28 mouse cellular contexts compared by ENCODE assay signal in the genomic region with DNA sequence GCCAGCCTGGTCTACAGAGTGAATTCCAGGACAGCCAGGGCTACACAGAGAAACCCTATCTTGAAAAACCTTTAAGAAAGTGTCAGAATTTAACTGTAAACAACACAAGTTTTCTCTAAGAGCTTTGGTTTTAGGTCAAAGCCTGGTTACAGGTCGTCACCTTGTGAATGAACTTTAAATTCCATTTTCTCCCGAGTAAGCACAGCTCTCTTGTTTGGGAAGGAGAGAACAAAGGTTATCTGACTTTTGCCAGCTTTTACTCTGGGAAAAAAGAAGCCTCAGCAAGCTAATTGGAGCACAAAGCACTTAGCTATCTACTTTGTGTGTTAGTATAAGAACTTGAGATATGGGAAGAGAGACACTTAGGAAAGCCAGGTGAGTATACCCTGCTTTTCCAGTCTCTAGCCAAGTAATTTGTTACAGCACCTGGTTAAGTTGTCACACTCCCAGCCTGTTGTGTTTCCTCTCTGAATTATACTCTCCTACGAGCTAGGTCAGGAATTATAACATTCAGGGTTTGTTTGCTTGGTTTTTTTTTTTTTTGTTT. TPM values are rescaled to one million over a fixed set of nuclear protein-coding genes. Genes with fewer than 3 reads are reported as not detected.
A peak's percentile ranks its signal among the peaks of the same experiment; 100 is the strongest.
DNase-seq lines count a peak whose midpoint lies in the region; ATAC-seq and TF ChIP-seq lines count a peak whose summit lies in the region.
"Had no signal": no experiment of that assay in that cellular context is flagged by ENCODE, and none has a peak within 500 bp of the region (broad histone marks: within the 10 kb centered on the region; RNA-seq: fewer than 3 reads in every experiment).

No protein-coding gene starts in this region.

- TF ChIP-seq CTCF in lung, postnatal 0 days (IDR thresholded peaks at IDR 0.05), result no peak
- no peak for TF ChIP-seq CTCF in lung, adult 2 months (IDR thresholded peaks at IDR 0.05; ENCODE audit: insufficient read depth, low read length)

- no peak for TF ChIP-seq POLR2A in lung, adult 2 months (IDR thresholded peaks at IDR 0.05; ENCODE audit: borderline replicate concordance, extremely low read depth, low read depth, low read length)

- ATAC-seq in kidney, embryonic 15.5 days (replicated peaks; ENCODE audit: low FRiP score), result no peak
- ATAC-seq in lung, postnatal 0 days, result peak; percentile 80
- no peak for ATAC-seq in liver, embryonic 15.5 days (ENCODE audit: insufficient read depth)
- ATAC-seq in forebrain, embryonic 12.5 days (ENCODE audit: low FRiP score), result no peak
- ATAC-seq: forebrain, embryonic 15.5 days; intestine, embryonic 16.5 days had no signal

- peak; percentile 40; the same call in 1 of the 2 replicates for TF ChIP-seq EP300 in lung, postnatal 0 days (IDR thresholded peaks at IDR 0.05)

- H3K4me2 ChIP-seq in kidney, embryonic 15.5 days, result no peak overlapping the region
- no peak overlapping the region for H3K4me2 ChIP-seq in lung, postnatal 0 days (replicated peaks; ENCODE audit: low read depth, low read length)
- H3K4me2 ChIP-seq in liver, embryonic 15.5 days, result no peak overlapping the region
- no peak overlapping the region for H3K4me2 ChIP-seq in forebrain, embryonic 12.5 days
- H3K4me2 ChIP-seq: embryonic facial prominence, embryonic 12.5 days; forebrain, embryonic 15.5 days; heart, embryonic 11.5 days; hindbrain, embryonic 13.5 days; lung, embryonic 15.5 days; midbrain, embryonic 12.5 days; neural tube, embryonic 12.5 days had no signal

- H3K27me3 ChIP-seq in kidney, embryonic 15.5 days, result no peaks in the 10 kb centered on the region
- H3K27me3 ChIP-seq in lung, postnatal 0 days (replicated peaks; ENCODE audit: insufficient read depth, low read length), result no peaks in the 10 kb centered on the region
- no peaks in the 10 kb centered on the region for H3K27me3 ChIP-seq in liver, embryonic 15.5 days
- H3K27me3 ChIP-seq in forebrain, embryonic 12.5 days, result no peaks in the 10 kb centered on the region
- H3K27me3 ChIP-seq: embryonic facial prominence, embryonic 12.5 days; forebrain, embryonic 15.5 days; hindbrain, embryonic 13.5 days; lung, embryonic 15.5 days; megakaryocyte, embryonic 14.5 days; midbrain, embryonic 12.5 days; neural tube, embryonic 12.5 days had no signal

- H3K4me1 ChIP-seq in kidney, embryonic 15.5 days, result no peaks in the 10 kb centered on the region
- H3K4me1 ChIP-seq in lung, postnatal 0 days (ENCODE audit: insufficient read depth, low read depth, low read length), result no peaks in the 10 kb centered on the region
- peaks cover 10% of the 10 kb centered on the region for H3K4me1 ChIP-seq in lung, adult 2 months (ENCODE audit: control insufficient read depth, insufficient read depth, low read length)
- peaks cover 7% of the 10 kb centered on the region for H3K4me1 ChIP-seq in liver, embryonic 15.5 days (replicated peaks)
- H3K4me1 ChIP-seq in forebrain, embryonic 12.5 days, result no peaks in the 10 kb centered on the region
- H3K4me1 ChIP-seq: embryonic facial prominence, embryonic 12.5 days; forebrain, embryonic 15.5 days; hindbrain, embryonic 13.5 days; lung, embryonic 15.5 days; midbrain, embryonic 12.5 days; neural tube, embryonic 12.5 days had no signal

- H3K36me3 ChIP-seq in kidney, embryonic 15.5 days, result peaks cover 61% of the 10 kb centered on the region
- no peaks in the 10 kb centered on the region for H3K36me3 ChIP-seq in lung, postnatal 0 days (ENCODE audit: insufficient read depth, low read length)
- H3K36me3 ChIP-seq in liver, embryonic 15.5 days (replicated peaks), result peaks cover 19% of the 10 kb centered on the region
- H3K36me3 ChIP-seq in forebrain, embryonic 12.5 days (replicated peaks), result peaks cover 23% of the 10 kb centered on the region

- H3K9me3 ChIP-seq in kidney, embryonic 15.5 days (replicated peaks), result no peaks in the 10 kb centered on the region
- no peaks in the 10 kb centered on the region for H3K9me3 ChIP-seq in lung, postnatal 0 days (ENCODE audit: low read length)
- no peaks in the 10 kb centered on the region for H3K9me3 ChIP-seq in liver, embryonic 15.5 days (replicated peaks)
- H3K9me3 ChIP-seq in forebrain, embryonic 12.5 days, result no peaks in the 10 kb centered on the region
- H3K9me3 ChIP-seq: embryonic facial prominence, embryonic 12.5 days; forebrain, embryonic 15.5 days; hindbrain, embryonic 13.5 days; lung, embryonic 15.5 days; megakaryocyte, embryonic 14.5 days; midbrain, embryonic 12.5 days; neural tube, embryonic 12.5 days had no signal

- peak; percentile 20 for DNase-seq in kidney, postnatal 14 days
- DNase-seq in lung, postnatal 0 days (ENCODE audit: low spot score), result peak; percentile 83
- no peak for DNase-seq in lung, adult 2 months
- DNase-seq in yolk sac, embryonic 10.5 days (ENCODE audit: low spot score), result peak; percentile 50
- DNase-seq: adrenal gland, postnatal 10 days; B cell, adult 2 months; cerebellum, adult 9-11 months; embryo, embryonic 11 days; gastrocnemius, postnatal 36 days; heart, adult 18-20 months; heart, postnatal 4 days; right cerebral cortex, adult 18-20 months; thymus, adult 2 months; thymus, postnatal 36 days had no signal

- no peak overlapping the region for H3K27ac ChIP-seq in kidney, embryonic 15.5 days
- H3K27ac ChIP-seq in lung, postnatal 0 days (ENCODE audit: low read length), result no peak overlapping the region
- 0 out of 2 replicates have a peak overlapping the region, but pooled peaks have one; percentile 43 for H3K27ac ChIP-seq in liver, embryonic 15.5 days (replicated peaks)
- no peak overlapping the region for H3K27ac ChIP-seq in forebrain, embryonic 12.5 days
- H3K27ac ChIP-seq: embryonic facial prominence, embryonic 12.5 days; forebrain, embryonic 15.5 days; hindbrain, embryonic 13.5 days; lung, embryonic 15.5 days; midbrain, embryonic 12.5 days; neural tube, embryonic 12.5 days; stomach, postnatal 0 days had no signal

- no peak overlapping the region for H3K9ac ChIP-seq in kidney, embryonic 15.5 days
- no peak overlapping the region for H3K9ac ChIP-seq in lung, postnatal 0 days (replicated peaks; ENCODE audit: low read depth)
- no peak overlapping the region for H3K9ac ChIP-seq in liver, embryonic 15.5 days
- H3K9ac ChIP-seq in forebrain, embryonic 12.5 days, result no peak overlapping the region
- H3K9ac ChIP-seq: embryonic facial prominence, embryonic 12.5 days; forebrain, embryonic 15.5 days; hindbrain, embryonic 13.5 days; lung, embryonic 15.5 days; midbrain, embryonic 12.5 days; neural tube, embryonic 12.5 days had no signal

- no peak overlapping the region for H3K4me3 ChIP-seq in kidney, embryonic 15.5 days (replicated peaks)
- H3K4me3 ChIP-seq in lung, postnatal 0 days (ENCODE audit: low read depth, low read length), result no peak overlapping the region
- H3K4me3 ChIP-seq in lung, adult 2 months (replicated peaks; ENCODE audit: extremely low read depth, low read depth, low read length), result no peak overlapping the region
- H3K4me3 ChIP-seq in liver, embryonic 15.5 days (replicated peaks), result no peak overlapping the region
- no peak overlapping the region for H3K4me3 ChIP-seq in forebrain, embryonic 12.5 days (replicated peaks)
- H3K4me3 ChIP-seq: embryonic facial prominence, embryonic 12.5 days; forebrain, embryonic 15.5 days; hindbrain, embryonic 13.5 days; lung, embryonic 15.5 days; megakaryocyte, embryonic 14.5 days; midbrain, embryonic 12.5 days; myocyte; neural tube, embryonic 12.5 days had no signal

- 56% methylated on average over 3 of the region's 3 CpGs for WGBS in kidney, embryonic 15.5 days
- WGBS in lung, postnatal 0 days, result 37% methylated on average over 3 of the region's 3 CpGs
- 45% methylated on average over 3 of the region's 3 CpGs for WGBS in lung, adult 2 months
- 70% methylated on average over 3 of the region's 3 CpGs for WGBS in liver, embryonic 15.5 days (ENCODE audit: insufficient replicate concordance)
- 73% methylated on average over 3 of the region's 3 CpGs for WGBS in forebrain, embryonic 12.5 days

RNA-seq across cellular contexts. Expression of gene Faf2, which starts 11.2 kb away (rescaled TPM):
- 77.2 and 77.4 TPM in 2 replicates for polyA plus RNA-seq in kidney, embryonic 15.5 days (2015; fragmentation: Nextera tagmentation; extraction: Ambion mirVana)
- 52.1 and 53.7 TPM in 2 replicates for polyA plus RNA-seq in lung, postnatal 0 days (2015; fragmentation: Nextera tagmentation; extraction: Ambion mirVana)
- polyA plus RNA-seq in lung, adult 2 months (2012; rRNA removed), result 16.1 and 27.7 TPM in 2 replicates
- polyA plus RNA-seq in liver, embryonic 15.5 days (2015; fragmentation: Nextera tagmentation; extraction: Ambion mirVana), result 28.5 and 28.9 TPM in 2 replicates
- 74.1 and 76.7 TPM in 2 replicates for polyA plus RNA-seq in forebrain, embryonic 12.5 days (2016; fragmentation: Nextera tagmentation; extraction: Ambion mirVana)

RNA-seq across cellular contexts. Expression of gene Cltb, which starts 21.7 kb away (rescaled TPM):
- 44.8 and 45.6 TPM in 2 replicates for polyA plus RNA-seq in kidney, embryonic 15.5 days (2015; fragmentation: Nextera tagmentation; extraction: Ambion mirVana)
- polyA plus RNA-seq in lung, postnatal 0 days (2015; fragmentation: Nextera tagmentation; extraction: Ambion mirVana), result 104 and 118 TPM in 2 replicates
- polyA plus RNA-seq in lung, adult 2 months (2012; rRNA removed), result 96.4 and 109 TPM in 2 replicates
- polyA plus RNA-seq in liver, embryonic 15.5 days (2015; fragmentation: Nextera tagmentation; extraction: Ambion mirVana), result 35.6 and 40.4 TPM in 2 replicates
- polyA plus RNA-seq in forebrain, embryonic 12.5 days (2016; fragmentation: Nextera tagmentation; extraction: Ambion mirVana), result 32.7 and 34.6 TPM in 2 replicates

RNA-seq across cellular contexts. Expression of gene Higd2a, which starts 42.8 kb away (rescaled TPM):
- polyA plus RNA-seq in kidney, embryonic 15.5 days (2015; fragmentation: Nextera tagmentation; extraction: Ambion mirVana), result 205 and 219 TPM in 2 replicates
- 243 and 247 TPM in 2 replicates for polyA plus RNA-seq in lung, postnatal 0 days (2015; fragmentation: Nextera tagmentation; extraction: Ambion mirVana)
- polyA plus RNA-seq in lung, adult 2 months (2012; rRNA removed), result 110 and 112 TPM in 2 replicates
- polyA plus RNA-seq in liver, embryonic 15.5 days (2015; fragmentation: Nextera tagmentation; extraction: Ambion mirVana), result 94.3 and 106 TPM in 2 replicates
- polyA plus RNA-seq in forebrain, embryonic 12.5 days (2016; fragmentation: Nextera tagmentation; extraction: Ambion mirVana), result 166 and 167 TPM in 2 replicates

RNA-seq across cellular contexts. Expression of gene Nop16, which starts 42.9 kb away (rescaled TPM):
- 90.2 and 95.5 TPM in 2 replicates for polyA plus RNA-seq in kidney, embryonic 15.5 days (2015; fragmentation: Nextera tagmentation; extraction: Ambion mirVana)
- 29.4 and 31.0 TPM in 2 replicates for polyA plus RNA-seq in lung, postnatal 0 days (2015; fragmentation: Nextera tagmentation; extraction: Ambion mirVana)
- 4.8 and 9.1 TPM in 2 replicates for polyA plus RNA-seq in lung, adult 2 months (2012; rRNA removed)
- 43.2 and 47.0 TPM in 2 replicates for polyA plus RNA-seq in liver, embryonic 15.5 days (2015; fragmentation: Nextera tagmentation; extraction: Ambion mirVana)
- 60.4 and 62.0 TPM in 2 replicates for polyA plus RNA-seq in forebrain, embryonic 12.5 days (2016; fragmentation: Nextera tagmentation; extraction: Ambion mirVana)

RNA-seq across cellular contexts. Expression of gene Arl10, which starts 58.0 kb away (rescaled TPM):
- polyA plus RNA-seq in kidney, embryonic 15.5 days (2015; fragmentation: Nextera tagmentation; extraction: Ambion mirVana), result 34.0 and 36.1 TPM in 2 replicates
- polyA plus RNA-seq in lung, postnatal 0 days (2015; fragmentation: Nextera tagmentation; extraction: Ambion mirVana), result 19.1 and 21.4 TPM in 2 replicates
- polyA plus RNA-seq in lung, adult 2 months (2012; rRNA removed), result 30.8 and 41.5 TPM in 2 replicates
- 7.0 and 8.2 TPM in 2 replicates for polyA plus RNA-seq in liver, embryonic 15.5 days (2015; fragmentation: Nextera tagmentation; extraction: Ambion mirVana)
- 44.4 and 50.3 TPM in 2 replicates for polyA plus RNA-seq in forebrain, embryonic 12.5 days (2016; fragmentation: Nextera tagmentation; extraction: Ambion mirVana)
